Comparison of ENCODE assay signal across 8 mouse cellular contexts in genomic region chr12:99339640-99340325, GRCm38 (mm10).
A peak's percentile ranks its signal among the peaks of the same experiment; 100 is the strongest.
DNase-seq lines count a peak whose midpoint lies in the region; ATAC-seq and TF ChIP-seq lines count a peak whose summit lies in the region.

No protein-coding gene starts in this region.

- no peak for TF ChIP-seq POLR2A in limb, embryonic 14.5 days (IDR thresholded peaks at IDR 0.05; ENCODE audit: borderline replicate concordance, extremely low read depth, insufficient read depth, insufficient read length)

- H3K9ac ChIP-seq in hindbrain, embryonic 12.5 days: no peak overlapping the region
- H3K9ac ChIP-seq in limb, embryonic 14.5 days (ENCODE audit: low read depth, low read length, severe bottlenecking): no peak overlapping the region

- no peaks in the 10 kb centered on the region for H3K36me3 ChIP-seq in hindbrain, embryonic 12.5 days
- H3K36me3 ChIP-seq in limb, embryonic 14.5 days (ENCODE audit: control insufficient read depth, insufficient read depth, low read length): peaks cover 17% of the 10 kb centered on the region; the same call in 1 of the 2 replicates

- ATAC-seq in hindbrain, embryonic 12.5 days (ENCODE audit: low FRiP score): peak; percentile 94
- ATAC-seq in limb, embryonic 14.5 days (ENCODE audit: low FRiP score, low read depth): peak; percentile 56; the same call in 1 of the 2 replicates

- peak overlapping the region; percentile 25; the same call in 1 of the 2 replicates for H3K4me2 ChIP-seq in hindbrain, embryonic 12.5 days (replicated peaks)
- no peak overlapping the region for H3K4me2 ChIP-seq in limb, embryonic 14.5 days (replicated peaks; ENCODE audit: low read depth, low read length, severe bottlenecking)

- no peak overlapping the region for H3K4me3 ChIP-seq in hindbrain, embryonic 12.5 days
- no peak overlapping the region for H3K4me3 ChIP-seq in limb, embryonic 14.5 days (replicated peaks; ENCODE audit: low read length)

- peak; percentile 85 for DNase-seq in Muller cell, postnatal 12 days (ENCODE audit: inconsistent ontology term)
- peak; percentile 75 to 81 for DNase-seq in cerebellum, postnatal 25 days
- peak; percentile 51 for DNase-seq in limb, embryonic 14.5 days (ENCODE audit: low spot score)
- DNase-seq in right cerebral cortex, postnatal 36 days (ENCODE audit: low spot score in 2 of 2): peak; percentile 72 to 77
- no peak for DNase-seq in spleen, postnatal 4 days (ENCODE audit: low spot score in 2 of 2)
- no peak for DNase-seq in lung, postnatal 10 days
- no peak for DNase-seq in yolk sac, embryonic 10.5 days (ENCODE audit: low spot score)

- no peaks in the 10 kb centered on the region for H3K27me3 ChIP-seq in hindbrain, embryonic 12.5 days
- no peaks in the 10 kb centered on the region for H3K27me3 ChIP-seq in limb, embryonic 14.5 days (ENCODE audit: control insufficient read depth, insufficient read depth, low read length)

- peak overlapping the region; percentile 93 for H3K27ac ChIP-seq in hindbrain, embryonic 12.5 days
- no peak overlapping the region for H3K27ac ChIP-seq in limb, embryonic 14.5 days (replicated peaks; ENCODE audit: low read depth, low read length)

- WGBS in hindbrain, embryonic 12.5 days: 34% methylated on average over 11 of the region's 11 CpGs
- WGBS in limb, embryonic 14.5 days: 64% methylated on average over 11 of the region's 11 CpGs

- peaks cover 76% of the 10 kb centered on the region for H3K4me1 ChIP-seq in hindbrain, embryonic 12.5 days
- peaks cover 55% of the 10 kb centered on the region for H3K4me1 ChIP-seq in limb, embryonic 14.5 days (ENCODE audit: control insufficient read depth, insufficient read depth, low read length)

- H3K9me3 ChIP-seq in hindbrain, embryonic 12.5 days (replicated peaks): no peaks in the 10 kb centered on the region
- no peaks in the 10 kb centered on the region for H3K9me3 ChIP-seq in limb, embryonic 14.5 days (ENCODE audit: control insufficient read depth, low read length)

Comparison
In these comparisons a context has a peak if more than half of its experiments do, and no peak if none do; other contexts are left out.
1. DNase-seq: peak in Muller cell, postnatal 12 days (single experiment), cerebellum, postnatal 25 days (2 of 2), limb, embryonic 14.5 days (single experiment) and right cerebral cortex, postnatal 36 days (2 of 2); none in spleen, postnatal 4 days (0 of 2), lung, postnatal 10 days (single experiment) and yolk sac, embryonic 10.5 days (single experiment).